Mouse (Mus musculus): ENCODE measurements around the gene 6430531B16Rik.

The 6430531B16Rik gene

GRCm38 (mm10) chr7:139970216-139970919, 8.2 kb downstream of the 6430531B16Rik start:
- no peak for DNase-seq

GRCm38 (mm10) chr7:139969348-139970130, 9.0 kb downstream of the 6430531B16Rik start:
- peak; percentile 69 for DNase-seq

GRCm38 (mm10) chr7:139968428-139968827, 10.1 kb downstream of the 6430531B16Rik start:
- DNase-seq: no peak

- no peak for DNase-seq
Observed at GRCm38 (mm10) chr7:139967175-139967574, 11.4 kb downstream of the 6430531B16Rik start.

- no peak for DNase-seq
Observed at GRCm38 (mm10) chr7:139963814-139964213, 14.7 kb downstream of the 6430531B16Rik start.

GRCm38 (mm10) chr7:139961141-139961540, 17.4 kb downstream of the 6430531B16Rik start:
- DNase-seq: no peak

- DNase-seq: no peak
Observed at GRCm38 (mm10) chr7:139957958-139958357, 20.6 kb downstream of the 6430531B16Rik start.

- no peak for DNase-seq
Observed at GRCm38 (mm10) chr7:139957437-139957836, 21.1 kb downstream of the 6430531B16Rik start.

GRCm38 (mm10) chr7:139956658-139957057, 21.9 kb downstream of the 6430531B16Rik start:
- DNase-seq: no peak

- peak; percentile 17 for DNase-seq
Observed at GRCm38 (mm10) chr7:139955505-139955904, 23.1 kb downstream of the 6430531B16Rik start.

- no peak for DNase-seq
Observed at GRCm38 (mm10) chr7:139951991-139952633, 26.4 kb downstream of the 6430531B16Rik start.

GRCm38 (mm10) chr7:139951079-139951478, 27.5 kb downstream of the 6430531B16Rik start:
- DNase-seq: peak; percentile 53

- peak; percentile 57 for DNase-seq
Observed at GRCm38 (mm10) chr7:139950283-139950971, 28.1 kb downstream of the 6430531B16Rik start.

- peak; percentile 49 for DNase-seq
Observed at GRCm38 (mm10) chr7:139949893-139950282, 28.7 kb downstream of the 6430531B16Rik start.

- no peak for DNase-seq
Observed at GRCm38 (mm10) chr7:139946032-139946431, 32.5 kb downstream of the 6430531B16Rik start.

- no peak for DNase-seq
Observed at GRCm38 (mm10) chr7:139945516-139945915, 33.0 kb downstream of the 6430531B16Rik start.

GRCm38 (mm10) chr7:139944291-139945240, 34.0 kb downstream of the 6430531B16Rik start:
- no peak for DNase-seq

GRCm38 (mm10) chr7:139943674-139944281, 34.8 kb downstream of the 6430531B16Rik start, which contains the start of gene Utf1:
TSS of gene Utf1 (plus strand) at chr7:139943789.
- no peak for DNase-seq

- no peak for DNase-seq
Observed at GRCm38 (mm10) chr7:139940476-139941209, 37.9 kb downstream of the 6430531B16Rik start.

- no peak for DNase-seq
Observed at GRCm38 (mm10) chr7:139937810-139938209, 40.7 kb downstream of the 6430531B16Rik start.
